Mouse (Mus musculus): Measurements from ENCODE around the gene Cyp19a1. TPM values are rescaled to one million over a fixed set of nuclear protein-coding genes. Genes with fewer than 3 reads are reported as not detected.

The Cyp19a1 gene
- not detected in 2 replicates for polyA plus RNA-seq (2012; rRNA removed)

DNA sequence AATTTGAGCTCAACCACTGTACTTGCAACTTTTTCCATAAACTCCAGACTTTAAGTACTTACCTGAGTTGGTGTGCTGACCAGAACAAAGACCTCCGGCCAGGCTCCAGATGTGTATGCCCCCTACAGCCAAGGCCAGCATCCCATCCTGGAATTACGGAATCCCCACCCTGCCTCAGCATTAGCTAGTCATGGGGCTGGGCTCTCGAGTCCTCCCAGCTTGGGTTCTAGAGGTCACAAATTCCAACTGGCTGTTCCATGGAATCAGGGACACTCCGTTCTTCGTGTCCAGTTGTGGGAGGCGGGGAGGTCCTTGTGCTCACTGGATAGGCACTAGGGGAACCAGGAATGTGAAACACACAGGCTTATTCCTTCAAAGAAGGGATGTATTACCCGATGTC is at the start of gene Cyp19a1:
TSS of gene Cyp19a1 (minus strand) at position 101 of the 400 bp plus-strand sequence.
- no peak for DNase-seq (ENCODE audit: low spot score)

DNA sequence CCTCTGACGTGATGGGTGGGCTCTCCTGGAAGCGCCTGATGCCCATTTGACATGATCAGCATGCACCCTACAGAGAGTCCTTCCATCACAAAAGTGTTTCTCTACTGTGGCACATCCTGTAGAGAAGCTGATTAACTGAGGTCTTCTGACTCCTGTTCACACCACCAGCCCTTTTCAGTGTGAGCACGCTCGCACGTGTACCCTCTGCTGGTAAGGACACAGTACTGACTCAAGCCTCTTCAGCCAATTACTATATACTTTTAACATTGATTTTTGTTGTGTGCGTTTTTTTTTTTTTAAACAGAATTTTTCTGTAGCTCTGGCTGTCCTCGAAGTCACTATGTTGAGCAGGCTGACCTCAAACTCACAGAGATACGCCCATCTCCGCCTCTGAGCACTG is 48.5 kb upstream of the Cyp19a1 start:
- no peak for DNase-seq (ENCODE audit: low spot score)

DNA sequence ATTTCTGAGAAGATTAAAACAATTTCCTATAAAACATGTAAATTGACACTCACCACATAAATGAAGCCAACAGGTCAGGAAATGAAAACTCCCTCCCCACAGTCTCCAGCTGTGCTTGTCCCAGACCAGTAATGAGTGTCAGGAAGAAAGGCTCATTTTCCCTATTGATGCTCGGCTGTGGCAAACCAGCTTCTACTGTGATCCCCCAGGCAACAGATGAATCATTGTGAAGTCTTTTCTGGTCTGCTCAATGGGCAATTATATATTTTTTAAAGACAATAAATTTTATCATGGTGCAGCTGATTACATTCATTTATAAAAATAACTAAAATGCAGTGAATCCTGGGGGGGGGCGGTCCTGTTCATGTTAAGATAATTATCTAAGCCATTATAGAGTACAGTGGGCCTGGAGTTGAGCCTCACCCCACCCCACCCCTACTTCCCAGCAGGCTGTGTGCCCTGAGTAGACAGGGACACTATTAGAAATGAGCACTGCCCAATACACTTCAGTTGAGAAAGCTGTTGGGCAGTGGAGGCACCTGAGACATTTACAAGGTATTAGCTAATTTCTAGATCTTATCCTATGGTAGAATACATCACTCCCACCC is 40.9 kb upstream of the Cyp19a1 start:
- DNase-seq (ENCODE audit: low spot score): no peak

DNA sequence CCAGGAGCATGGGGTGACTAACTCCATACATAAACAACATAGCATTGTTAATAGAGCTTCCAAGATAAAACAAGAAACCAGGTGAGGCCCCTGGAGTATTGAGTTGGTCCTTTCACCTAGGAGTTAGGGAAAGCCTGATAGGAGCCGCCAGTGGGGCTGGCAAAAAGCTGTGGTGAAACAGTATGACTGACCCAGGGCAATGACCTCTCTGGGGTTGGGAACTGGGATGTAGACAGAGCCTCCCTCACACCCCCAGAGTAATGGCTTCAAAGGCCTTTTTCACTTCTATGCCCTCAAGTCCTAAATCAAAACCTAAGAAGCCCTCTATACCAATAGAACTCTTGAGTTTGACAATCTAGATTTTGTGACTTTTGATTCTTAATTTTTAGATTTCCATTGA is 40.3 kb upstream of the Cyp19a1 start:
- DNase-seq (ENCODE audit: low spot score): no peak

DNA sequence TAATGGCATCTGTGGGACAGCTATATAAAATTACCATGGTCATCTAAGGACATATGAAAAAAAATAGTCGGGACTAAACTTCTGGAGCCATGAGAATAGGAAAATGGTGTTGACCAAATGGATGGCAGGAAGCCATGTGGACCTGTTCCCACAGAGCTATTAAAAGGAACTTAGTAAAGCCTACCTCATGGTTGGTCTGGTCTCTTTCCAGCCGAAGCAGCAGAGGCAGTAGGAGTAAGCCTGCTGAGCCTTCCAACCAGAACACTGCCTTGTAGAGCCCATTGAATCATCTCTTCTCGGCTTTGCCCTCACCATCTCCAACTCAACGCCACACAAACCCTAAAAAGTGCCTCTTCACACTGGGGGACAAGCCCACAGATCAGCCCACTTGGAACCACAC is 33.3 kb upstream of the Cyp19a1 start:
- DNase-seq (ENCODE audit: low spot score): no peak

DNA sequence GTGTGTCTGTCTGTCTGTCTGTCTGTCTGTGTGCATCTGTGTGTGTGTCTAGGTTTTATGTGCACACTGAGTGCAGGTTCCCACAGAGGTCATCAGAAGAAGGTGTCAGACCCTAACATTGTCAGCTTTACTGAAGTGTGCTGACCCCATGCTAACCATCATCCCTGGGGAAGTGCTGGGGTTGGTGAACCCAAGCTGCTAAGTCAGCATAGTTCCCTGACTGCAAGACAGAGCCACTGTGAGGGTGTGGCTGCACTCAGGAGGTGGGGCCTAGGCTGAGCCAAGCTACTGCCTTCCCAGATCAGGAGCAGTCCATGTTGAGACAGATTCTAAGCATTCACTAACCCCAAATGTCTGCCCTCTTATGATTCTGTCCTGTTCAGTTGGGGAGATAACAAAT is 31.9 kb upstream of the Cyp19a1 start:
- DNase-seq (ENCODE audit: low spot score): no peak

DNA sequence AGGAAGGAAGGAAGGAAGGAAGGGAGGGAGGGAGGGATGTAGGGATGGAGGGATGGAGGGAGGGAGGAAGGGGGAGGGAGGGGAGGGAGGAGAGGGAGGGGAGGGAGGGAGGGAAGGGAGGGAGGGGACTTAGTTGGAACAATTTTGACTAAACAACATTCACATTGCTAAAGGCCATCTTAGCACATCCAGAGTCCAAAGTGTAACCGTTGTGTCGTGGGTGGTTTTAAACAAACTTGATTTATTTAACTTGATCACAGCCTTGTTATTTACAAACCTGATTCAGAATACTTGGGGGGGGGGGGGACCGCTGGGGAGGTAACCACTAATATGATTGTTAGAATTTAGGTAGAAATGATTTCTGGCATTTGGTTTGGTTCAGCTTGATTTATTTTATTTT is 31.5 kb upstream of the Cyp19a1 start:
- no peak for DNase-seq (ENCODE audit: low spot score)

DNA sequence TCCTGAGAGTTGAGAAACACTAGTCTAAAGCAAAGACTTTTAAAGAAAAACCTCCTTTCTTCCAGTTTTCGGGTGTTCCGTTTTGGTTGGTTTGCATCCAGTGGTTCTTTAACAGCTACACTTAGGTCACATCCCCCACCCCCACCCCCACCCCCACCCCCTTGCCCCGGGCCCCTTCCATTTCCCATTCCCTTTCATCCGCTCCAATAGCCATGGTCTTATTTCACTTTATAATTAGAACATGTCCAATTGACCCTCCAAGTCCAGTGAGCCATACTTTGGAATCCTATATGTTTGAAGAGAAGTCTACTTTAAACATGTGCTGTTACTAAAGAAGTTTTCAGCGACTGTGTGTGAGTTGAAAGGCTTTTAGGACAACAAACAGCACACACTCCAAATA is 19.9 kb upstream of the Cyp19a1 start:
- DNase-seq (ENCODE audit: low spot score): no peak

DNA sequence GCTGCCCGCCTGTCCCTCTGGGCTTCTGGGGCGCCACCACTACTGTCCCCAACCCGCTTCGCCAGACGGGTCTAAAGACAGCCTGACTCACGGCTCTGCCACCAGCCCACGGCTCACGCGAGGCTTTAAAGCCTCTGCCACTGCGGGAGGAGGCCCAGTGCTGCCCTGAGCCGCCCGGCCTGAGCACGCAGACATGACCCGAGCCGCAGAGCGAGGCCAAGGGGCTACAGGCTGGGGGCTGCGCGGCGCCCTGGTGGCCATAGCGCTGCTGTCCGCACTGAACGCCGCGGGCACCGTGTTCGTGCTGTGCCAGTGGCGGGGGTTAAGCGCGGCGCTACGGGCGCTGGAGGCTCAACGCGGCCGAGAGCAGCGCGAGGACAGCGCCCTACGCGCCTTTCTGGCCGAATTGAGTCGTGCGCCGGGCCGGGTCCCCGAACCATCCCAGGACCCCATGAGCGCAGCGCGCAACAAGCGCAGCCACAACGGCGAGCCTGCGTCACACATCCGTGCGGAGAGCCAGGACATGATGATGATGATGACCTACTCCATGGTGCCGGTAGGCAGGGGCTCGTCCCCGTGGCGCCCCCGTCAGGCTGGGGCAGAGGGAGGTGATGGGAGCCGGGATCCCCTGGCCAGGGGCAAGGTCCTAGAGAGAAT is 18.5 kb upstream of the Cyp19a1 start, which contains the start of gene Gldn:
TSS of gene Gldn (plus strand) at position 156 of the 657 bp plus-strand sequence.
- no peak for DNase-seq (ENCODE audit: low spot score)

DNA sequence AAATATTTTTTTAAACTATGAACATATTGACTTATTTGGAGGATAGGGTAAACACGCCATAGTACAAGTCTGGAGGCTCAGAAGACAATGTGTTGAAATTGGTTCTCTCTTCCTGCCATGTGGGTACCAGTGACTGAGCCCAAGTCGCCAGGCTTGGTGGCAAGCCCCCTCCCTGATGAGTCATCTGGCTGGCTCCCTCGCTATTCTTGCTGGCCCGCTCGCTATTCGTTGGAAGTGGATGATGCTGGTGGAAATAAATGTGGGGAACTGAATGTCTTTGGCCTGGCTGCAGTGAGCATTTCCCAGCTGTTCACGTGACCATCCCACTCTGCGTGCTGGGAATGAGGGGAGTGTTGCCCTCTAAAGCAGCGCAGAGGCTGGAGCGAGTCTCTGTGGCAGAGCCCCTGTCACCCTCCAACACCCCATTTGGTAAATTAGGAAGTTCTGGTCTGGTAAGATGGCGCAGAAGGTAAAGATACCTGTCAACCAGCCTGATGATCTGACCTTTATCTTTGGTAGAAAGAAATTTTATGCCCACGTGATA is 11.2 kb upstream of the Cyp19a1 start:
- no peak for DNase-seq (ENCODE audit: low spot score)

DNA sequence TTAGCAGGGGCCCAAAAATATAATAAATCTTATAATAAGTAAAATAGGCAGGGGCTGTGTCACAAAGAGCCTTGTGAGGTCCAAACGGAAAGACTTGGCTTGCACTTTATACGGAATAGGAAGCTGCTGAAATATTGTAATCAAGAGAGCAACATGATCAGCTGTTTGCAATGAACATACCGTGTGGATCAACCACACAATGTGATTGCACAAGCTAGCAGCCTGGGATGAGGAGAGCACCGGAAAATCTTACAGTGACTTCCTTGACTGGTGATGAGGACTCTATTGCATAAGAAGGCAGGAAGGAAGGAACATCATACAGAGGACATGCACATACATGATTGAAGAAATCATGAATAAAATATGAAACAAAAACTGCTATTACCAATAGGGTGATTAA is 7.4 kb upstream of the Cyp19a1 start:
- DNase-seq (ENCODE audit: low spot score): no peak

DNA sequence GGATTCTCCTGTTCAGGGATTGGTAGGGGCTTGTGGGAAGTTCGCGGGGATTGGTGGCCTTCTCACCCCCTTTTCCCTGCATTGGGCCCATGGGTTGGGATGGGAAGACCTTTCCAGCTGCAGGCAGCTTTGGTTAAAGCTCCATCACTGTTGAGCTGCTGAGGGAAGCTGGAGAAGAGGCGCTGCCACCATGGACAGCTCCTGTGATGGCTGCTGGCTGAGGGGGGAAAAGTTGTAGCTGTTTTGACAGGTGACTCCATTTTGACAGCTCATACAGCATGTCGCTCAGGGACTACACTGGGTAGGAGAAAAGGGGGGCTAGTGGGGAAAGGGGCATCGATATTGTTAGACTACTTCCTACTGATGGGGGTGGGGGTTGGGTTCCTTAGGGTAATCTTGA is 3.0 kb upstream of the Cyp19a1 start:
- DNase-seq (ENCODE audit: low spot score): no peak

DNA sequence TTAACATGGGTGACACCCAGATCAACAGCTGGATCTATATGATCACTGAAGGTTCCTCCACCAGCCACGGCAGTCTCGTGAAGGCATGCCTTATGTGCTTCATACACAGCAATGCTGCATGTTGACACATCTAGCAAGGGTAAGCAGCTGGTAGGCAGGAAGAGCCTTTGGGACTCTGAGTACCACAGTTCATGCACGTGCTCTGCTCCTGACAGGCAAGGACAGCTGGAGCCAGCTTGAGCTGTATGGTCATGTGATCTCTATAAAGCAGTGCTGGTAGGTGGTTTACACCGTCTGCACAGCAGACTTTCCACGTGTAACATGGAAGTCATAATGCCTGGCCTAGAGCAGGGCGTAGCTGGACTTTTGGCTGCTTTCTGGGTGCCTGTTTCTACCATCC is 2.1 kb upstream of the Cyp19a1 start:
- DNase-seq (ENCODE audit: low spot score): no peak

DNA sequence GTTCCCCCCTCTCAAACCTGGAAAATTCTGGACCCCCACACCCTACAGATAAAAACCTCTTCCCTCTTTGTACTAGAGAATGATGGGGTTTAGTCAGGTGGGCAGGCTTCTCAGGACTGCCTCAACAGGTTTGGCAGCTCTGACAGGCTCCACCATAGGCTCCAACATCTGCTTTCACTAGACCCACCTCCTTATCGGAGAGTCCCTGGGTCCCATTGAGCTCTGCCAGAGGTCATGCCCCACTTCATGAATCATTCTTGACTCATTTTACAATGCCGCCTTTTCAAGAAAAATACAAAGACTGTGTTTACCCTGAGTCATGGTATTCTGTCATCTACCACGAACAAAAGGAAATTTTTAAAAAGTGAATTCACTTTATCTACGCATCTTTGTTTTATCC is 3.2 kb downstream of the Cyp19a1 start:
- no peak for DNase-seq (ENCODE audit: low spot score)

DNA sequence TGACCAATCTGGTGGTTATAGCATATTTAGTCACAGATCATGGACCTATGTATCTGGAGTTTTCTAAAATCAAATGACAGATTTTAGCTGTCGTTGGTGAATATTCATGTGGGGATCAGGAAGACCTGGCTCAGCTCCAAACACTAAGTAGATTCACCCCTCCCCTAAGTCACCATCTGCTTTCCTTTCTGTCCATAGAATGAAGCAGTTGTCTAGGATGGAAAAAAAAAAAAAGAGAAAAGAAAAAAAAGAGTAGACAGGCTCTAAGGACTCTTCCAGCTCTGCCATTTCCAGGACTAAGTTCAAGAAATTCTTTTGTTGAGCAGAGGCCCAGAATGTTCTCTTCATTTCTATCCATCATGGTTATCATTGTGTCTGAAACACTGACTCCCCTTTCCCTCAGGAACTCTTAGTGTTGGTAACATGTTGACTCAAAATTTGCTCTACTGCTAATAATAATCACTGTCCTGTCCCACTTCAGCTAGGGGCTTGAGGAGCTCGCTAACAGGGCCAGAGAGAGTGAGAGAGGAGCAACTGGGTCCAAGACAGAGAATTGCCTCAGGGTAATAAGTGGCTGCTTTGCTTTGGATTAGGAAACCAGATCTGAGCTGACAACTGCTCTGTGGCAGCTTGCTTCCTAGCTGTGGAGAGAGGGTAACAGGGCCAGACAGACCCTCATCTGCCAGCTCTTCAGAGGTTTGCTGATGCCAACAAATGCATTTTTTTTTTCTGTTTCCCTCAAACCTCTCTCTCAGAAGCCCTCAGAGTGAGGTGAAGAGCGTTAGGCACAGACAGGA is 22.8 kb downstream of the Cyp19a1 start:
- no peak for DNase-seq (ENCODE audit: low spot score)

DNA sequence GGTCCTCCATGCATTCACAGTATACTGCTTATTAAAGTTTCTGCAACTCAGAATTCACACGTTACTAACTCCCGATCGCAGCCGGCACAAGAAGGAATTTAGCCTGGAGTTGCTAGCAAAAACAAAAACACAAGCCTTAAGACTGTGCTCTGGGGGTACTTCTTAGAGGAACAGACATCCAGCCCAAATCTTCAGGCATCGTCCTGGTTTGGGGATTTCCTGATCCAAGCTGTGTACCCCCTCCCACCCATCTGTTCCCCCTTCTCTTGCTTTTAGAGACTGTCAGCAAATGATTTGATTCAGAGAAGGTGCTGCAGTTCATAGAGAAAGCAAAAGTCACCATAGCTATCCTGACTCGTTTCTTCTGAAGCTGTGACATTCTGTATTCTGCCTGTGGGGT is 40.3 kb downstream of the Cyp19a1 start:
- DNase-seq (ENCODE audit: low spot score): no peak

DNA sequence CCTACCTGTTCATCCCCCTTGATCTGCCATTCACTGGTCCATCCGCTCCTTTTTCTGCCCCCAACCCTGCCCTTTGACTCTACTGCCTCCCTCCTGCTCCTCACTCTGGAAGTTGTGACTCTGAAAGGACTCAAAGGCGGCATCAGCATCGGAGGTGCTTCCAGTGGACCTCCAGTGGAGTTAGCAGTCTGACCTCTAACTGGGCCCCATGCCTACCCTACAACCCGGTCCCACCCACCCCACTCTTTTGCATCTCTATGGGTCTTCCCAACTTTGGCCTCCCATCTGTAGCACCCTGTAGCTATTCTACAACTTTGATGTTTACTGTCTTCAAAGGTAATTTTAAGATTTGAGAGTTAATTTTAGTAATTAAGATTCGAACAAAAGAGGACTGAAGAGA is 51.4 kb downstream of the Cyp19a1 start:
- DNase-seq (ENCODE audit: low spot score): no peak

DNA sequence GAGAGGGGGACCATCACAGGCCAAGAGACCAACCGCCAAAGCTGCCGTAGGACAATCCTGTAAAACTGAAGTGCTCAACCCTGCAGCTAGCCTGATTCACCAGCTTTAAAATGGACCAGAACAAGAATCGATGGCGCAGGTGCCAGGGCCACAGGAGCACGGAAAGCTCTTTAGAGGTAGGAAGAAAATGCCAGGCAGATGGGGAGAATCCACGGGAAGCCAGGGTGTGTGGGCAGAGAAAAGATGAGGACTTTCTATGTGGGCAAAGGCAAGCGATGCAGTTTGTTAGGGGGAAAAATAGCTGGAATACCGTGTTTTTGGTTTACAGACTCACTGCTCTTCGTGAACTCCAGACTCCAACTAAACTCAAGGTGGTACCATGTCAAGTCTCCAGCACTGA is 53.0 kb downstream of the Cyp19a1 start:
- DNase-seq (ENCODE audit: low spot score): no peak

DNA sequence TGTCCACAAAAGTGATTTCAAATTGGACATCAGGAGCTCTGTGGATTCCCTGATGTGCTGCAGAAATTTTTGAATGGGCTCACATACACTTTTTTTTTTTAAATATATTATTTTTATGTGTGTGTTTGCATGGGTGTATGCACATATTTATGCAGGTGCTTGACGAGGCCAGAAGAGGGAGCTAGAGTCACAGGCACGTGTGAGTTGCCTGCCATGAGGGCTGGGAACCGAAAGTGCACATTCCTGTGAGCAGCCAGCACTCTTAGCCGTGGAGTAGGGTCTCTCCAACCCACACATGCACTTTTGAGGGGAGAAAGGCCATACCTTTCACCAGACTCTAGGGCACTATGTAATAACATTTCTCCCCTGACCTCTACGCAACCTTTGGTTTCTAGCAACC is 73.1 kb downstream of the Cyp19a1 start:
- DNase-seq (ENCODE audit: low spot score): no peak

DNA sequence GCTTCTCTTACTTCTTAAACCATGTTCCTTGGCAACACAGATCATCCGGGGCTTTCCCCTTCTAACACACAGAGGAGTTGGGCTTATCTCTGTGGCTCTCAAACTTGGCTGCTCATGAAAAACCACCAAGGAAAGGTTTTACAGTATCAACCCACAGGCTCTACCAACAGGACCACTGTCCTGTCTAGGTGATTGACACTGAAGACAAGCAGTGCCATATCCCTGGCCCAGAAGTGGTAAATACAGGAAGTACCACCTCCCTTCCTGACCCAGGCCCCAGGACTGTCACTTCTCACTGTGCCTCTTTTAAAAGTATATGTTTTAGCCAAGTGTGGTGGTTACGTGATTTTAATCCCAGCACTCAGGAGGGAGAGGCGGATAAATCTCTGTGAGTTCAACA is 76.5 kb downstream of the Cyp19a1 start:
- DNase-seq (ENCODE audit: low spot score): no peak

DNA sequence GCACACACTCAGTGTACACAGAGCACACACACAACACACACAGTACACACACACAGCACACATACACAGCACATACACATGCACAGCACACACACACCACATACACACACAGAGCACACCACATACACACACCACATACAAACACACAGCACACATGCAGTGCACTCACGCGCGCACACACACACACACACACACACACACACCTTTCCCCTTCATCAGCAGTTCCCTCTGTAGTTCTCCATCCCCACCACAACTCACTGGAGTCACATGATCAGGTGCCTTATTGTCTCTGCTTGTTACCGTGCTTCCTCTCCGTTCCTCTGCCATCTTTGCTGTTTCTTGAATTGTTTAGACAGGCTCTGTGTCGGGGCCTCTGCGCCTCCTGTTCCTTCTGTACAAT is 85.4 kb downstream of the Cyp19a1 start:
- DNase-seq (ENCODE audit: low spot score): no peak

DNA sequence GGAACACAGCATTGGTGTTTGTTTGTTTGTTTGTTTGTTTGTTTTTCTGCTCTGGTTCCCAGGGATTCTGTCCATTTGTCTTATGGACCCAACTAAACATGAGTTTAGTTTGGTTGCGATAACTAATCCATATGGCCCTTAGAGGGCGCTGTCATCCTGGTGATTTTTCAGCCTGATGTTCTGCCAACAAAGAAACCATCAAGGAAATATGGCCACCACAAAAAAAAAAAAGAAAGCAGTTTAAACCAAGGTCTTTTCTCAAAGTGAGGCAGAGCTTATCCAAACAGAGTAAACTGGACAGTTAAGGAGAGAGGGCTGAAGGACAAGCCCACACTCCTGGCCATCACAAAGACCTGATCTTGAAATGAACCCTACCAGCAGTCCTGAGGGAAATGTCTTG is 86.6 kb downstream of the Cyp19a1 start:
- DNase-seq (ENCODE audit: low spot score): no peak

DNA sequence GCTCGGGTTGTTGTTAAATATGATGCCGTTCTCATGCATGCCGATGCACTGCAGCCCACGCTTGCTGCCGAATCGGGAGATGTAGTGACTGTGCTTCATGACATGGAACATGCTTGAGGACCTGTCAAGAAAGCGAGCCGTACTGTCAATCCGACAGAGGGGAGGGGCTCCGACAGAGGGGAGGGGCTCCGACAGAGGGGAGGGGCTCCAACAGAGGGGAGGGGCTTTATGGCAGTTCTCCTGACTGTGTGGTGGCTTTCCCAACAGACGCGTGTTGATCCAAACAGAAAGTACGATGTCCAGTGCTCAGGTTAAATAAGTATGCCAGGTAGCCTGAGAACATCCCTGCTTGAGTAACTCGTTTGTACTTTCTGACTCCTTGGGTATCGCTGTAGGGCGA is 87.7 kb downstream of the Cyp19a1 start:
- no peak for DNase-seq (ENCODE audit: low spot score)
